Mouse (Mus musculus) mature B cell (primary cell): ENCODE results near the gene Skap2.

Source experiments
- in situ Hi-C: fragments of 300-500 bp; cut with MboI; formaldehyde crosslinking; loops from 2 replicates; pipeline ENCODE4 v1.14.3; 2019

Gene Skap2

GRCm38 (mm10) chr6:51889824-51890223 is 122.5 kb downstream of the Skap2 start:
- in situ Hi-C loops, result no loop called here

DNA sequence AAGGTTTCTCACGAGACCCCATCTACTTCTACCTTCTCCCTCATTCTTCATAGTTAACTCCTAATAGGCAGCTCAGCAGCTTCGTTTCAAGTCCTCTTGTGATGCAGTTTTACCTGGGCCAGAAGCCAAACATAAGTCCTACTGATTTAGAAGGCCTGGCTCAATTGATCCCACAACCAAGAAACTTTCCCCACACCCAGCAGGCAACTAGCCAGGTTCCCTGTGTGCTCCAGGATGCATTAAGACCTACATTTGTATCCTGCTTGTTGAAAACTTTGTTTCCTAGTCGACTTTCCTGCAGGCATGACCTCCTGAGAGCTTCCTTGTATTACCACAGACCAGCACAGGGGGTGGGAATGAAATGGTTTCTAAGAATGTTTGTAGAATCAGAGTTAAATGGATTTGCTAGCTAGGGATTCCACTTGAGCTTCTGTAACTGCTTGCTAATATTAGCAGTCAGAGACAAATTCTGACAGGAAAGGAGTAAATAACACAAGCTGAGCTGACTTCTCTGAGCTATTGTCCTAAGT is 125.4 kb downstream of the Skap2 start:
- in situ Hi-C loops, result no loop called here

DNA sequence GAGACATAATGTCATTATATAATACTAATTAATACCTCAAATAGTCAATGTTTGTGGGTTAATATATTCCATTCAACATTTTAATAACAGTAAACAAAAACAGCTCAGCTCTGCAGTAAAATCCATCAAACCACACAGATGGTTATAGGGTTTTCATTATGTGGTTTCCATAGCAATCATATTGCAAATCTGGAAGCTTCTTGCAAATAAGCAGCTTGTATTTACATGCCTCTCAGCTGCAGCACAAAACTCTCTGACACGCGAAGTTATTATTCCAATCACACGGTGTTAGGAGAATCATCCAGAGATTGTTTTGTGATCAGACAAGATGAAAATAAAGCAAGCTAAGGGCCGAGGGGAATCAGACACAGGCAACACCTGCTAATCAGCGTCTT is 129.5 kb downstream of the Skap2 start:
- in situ Hi-C loops, result no loop called here

GRCm38 (mm10) chr6:51882266-51882879 is 130.0 kb downstream of the Skap2 start:
- in situ Hi-C loops, result no loop called here

DNA sequence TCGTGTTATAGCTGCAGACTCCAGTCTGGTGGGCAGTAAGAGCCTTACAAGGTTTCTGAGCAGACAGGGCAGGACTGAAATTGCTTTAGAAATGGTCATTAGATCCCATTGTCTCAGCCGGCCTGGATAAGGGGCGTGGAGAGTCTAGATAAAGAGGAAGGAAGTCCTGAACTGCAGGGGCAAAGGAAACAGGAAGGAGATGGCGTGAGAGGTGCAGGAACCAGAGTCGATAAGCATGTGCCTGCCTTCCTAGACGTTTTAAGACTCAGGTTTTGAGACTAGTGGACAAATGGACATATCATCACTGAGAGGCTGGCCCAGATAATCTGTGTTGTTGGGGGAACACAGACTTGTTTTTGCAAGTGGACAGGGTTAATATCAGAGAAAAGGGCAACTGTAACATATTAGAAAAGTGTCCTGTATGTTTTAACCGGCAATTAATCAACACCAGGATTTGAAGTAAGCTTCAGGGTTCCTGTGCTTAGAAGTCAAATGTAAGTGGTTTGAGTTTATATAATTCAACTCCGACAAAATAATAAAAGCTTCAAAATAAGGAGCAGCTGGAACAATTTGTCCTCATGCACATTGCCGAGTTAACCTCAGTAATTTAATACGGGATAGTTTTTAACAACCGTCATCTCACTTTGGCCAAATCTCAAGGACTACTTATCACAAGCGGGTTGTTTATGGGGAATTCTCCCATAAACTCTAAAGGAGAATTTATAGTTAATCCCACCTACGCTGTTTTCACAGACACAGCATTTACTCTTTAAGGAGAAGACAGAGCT is 131.0 kb downstream of the Skap2 start:
- in situ Hi-C loops, result no loop called here

DNA sequence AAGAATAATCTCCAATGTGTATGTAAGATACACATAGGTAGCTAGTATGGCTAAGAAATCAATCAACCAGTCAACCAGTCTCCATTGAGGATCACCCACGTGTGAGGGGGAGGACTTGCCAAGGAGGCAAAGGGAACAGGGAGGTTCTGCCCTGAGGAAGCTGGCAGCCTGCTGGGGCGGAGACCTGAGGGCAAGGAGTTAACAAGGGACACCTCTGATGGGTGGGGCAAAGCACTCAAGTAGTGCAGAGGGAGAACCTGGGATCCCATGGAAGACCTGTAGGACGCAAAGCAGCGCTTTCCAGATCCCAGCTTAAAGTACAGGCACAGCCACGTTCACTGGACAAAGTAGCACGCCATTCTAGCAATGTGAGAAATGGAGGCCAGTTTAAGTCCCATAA is 131.6 kb downstream of the Skap2 start:
- in situ Hi-C loops, result no loop called here

- in situ Hi-C loops, result no loop called here
Measured at GRCm38 (mm10) chr6:51878551-51878950, 133.8 kb downstream of the Skap2 start.

DNA sequence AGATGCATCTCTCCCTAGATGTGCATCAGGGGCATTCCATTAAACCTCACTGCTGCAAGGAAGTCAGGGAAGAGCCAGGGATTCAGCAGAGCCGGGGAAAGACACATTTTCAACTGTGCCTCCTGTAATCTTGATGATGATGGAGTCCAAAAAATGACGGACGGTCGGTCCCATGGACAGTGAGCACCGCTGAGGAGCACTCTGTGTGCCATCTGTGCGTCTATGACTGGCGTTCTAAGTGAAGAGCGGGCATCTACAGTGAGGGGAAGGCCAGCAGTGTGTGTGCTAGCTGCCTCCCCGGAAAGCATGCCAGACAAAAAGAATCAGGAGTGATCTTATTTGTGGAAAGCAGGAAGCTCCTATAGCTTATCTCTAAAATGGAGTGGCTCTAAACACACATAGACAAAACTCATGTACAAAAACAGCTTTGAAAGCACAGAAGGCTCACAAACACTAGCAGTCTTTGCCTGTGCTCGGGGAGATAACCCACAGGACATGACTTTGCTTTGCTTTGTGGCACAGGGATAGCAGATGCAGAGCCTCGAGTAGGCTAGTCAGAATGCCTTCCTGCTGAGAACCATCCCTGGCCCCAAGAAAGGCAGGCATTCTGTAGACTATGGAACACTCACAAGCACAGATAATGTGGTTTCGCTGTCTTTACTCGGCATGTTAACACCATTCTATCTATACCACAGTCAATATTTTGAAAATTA is 135.4 kb downstream of the Skap2 start:
- in situ Hi-C loops, result no loop called here

GRCm38 (mm10) chr6:51875884-51876626 is 136.3 kb downstream of the Skap2 start:
- in situ Hi-C loops, result no loop called here

DNA sequence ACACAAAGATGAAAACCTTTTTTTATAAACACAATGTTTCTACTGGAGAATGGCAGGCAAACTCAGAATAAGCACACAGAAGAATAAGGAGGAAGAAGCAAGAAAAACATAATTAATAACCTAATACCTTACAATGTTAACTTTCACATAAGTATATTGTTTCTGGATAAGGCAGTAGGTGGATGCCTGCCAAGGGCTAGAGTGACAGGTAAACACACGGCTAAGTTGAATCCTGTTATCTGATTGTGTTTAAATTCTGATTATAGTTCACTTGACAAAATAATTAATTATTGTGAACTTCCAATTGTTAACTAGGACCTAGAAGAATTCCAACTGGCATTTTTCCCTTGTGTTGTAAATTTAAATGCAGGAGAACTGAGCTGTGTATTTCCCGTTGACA is 138.3 kb downstream of the Skap2 start:
- in situ Hi-C loops, result no loop called here

GRCm38 (mm10) chr6:51871135-51871534 is 141.2 kb downstream of the Skap2 start:
- in situ Hi-C loops, result no loop called here

- in situ Hi-C loops, result no loop called here
Measured at GRCm38 (mm10) chr6:51870294-51870693, 142.1 kb downstream of the Skap2 start.

DNA sequence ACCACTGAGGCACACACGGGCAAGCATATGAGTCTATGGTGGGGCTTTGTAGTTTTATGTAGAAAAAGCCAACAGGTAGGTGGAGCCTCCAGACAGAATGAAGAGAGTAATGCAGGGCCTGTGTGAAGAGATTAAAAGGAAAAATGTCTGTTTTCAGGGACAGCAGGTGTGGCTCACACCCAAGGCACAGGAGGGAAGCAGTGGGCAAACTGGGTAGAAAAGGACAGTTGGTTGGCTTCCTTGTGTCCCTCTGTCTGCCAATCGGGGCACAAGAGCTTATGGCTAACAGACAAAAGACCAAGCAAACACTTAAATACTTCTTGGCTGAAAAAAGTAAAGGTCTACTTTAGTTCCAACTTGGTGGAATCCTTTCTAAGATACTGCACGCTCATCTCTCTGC is 145.8 kb downstream of the Skap2 start:
- in situ Hi-C loops, result no loop called here

DNA sequence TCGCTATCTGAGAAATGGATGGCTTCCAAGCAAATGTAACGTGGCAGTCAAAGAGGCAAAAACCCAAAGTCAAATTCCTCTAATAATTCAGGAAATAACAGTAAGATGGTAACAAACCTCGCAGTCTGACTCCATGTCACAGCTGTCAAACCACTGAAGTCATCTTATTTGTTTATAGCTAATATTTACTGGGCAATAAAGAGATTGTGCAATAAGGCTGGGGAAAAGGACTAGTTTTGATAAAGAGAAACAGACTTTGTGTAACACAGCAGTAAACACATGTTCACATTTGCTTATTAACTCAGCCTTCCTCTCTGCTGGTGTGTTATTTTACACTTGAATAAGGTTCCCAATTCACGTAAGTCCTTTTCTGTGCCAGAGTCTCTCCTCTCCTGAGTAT is 148.8 kb downstream of the Skap2 start:
- in situ Hi-C loops, result no loop called here

- in situ Hi-C loops, result no loop called here
Measured at GRCm38 (mm10) chr6:51860300-51860699, 152.0 kb downstream of the Skap2 start.

GRCm38 (mm10) chr6:51857821-51858220 is 154.5 kb downstream of the Skap2 start:
- in situ Hi-C loops, result no loop called here

DNA sequence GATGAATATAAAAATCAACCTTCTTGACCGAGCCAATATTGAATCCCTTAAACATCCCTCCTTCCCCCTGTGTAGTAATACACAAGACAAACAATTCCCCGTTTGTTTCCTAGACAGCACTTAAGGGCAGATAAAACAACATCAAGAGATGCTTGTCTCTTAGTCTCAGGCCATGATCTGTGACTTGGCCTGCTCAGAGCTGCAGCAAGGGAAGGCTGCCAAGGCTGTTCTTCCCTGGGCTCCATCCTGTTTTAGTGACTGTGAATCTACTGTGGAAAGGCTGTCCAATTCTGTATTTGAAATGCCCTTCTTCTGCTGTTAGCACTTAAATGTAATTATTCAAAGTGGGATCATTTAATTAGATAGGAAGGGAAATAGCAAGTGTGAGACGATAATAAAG is 159.1 kb downstream of the Skap2 start:
- in situ Hi-C loops, result no loop called here

DNA sequence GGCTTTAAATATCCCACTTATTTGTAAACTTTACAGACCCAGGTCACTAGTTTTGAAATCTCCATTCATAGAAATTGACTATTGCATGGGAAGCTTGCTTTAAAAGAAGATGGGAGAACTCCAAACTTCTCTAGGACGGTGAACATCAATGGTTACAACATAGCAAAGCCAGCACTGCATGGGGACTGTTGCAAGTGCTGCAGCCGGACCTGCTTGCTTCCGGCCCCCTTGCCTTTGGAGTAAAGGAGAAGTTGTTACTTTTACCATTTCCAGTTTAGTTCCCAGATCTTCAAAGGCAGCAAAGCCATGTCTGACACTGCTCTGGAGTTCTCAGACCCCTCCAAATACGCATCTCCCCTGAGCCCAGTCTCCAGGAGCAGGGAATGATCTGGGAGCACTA is 159.7 kb downstream of the Skap2 start:
- in situ Hi-C loops, result no loop called here

DNA sequence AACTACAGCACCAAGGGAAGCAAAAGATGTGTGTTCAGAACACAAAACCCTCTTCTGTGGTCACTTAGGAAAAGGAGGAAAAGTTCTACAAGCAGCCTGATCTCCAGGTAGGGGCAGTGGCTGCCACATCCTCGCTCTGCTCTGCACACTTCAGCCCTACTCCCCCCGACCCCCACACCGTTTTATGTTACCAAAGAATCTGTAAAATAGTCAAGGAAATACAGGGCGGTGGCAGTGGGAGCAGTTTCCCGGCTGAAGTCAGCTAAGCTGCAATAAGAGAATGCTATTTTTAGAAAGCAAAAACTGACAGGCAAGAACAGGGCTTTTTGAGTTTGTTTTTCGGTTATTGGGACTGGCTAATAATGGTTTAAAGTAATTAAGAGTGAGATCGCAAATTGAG is 160.8 kb downstream of the Skap2 start:
- in situ Hi-C loops, result no loop called here

DNA sequence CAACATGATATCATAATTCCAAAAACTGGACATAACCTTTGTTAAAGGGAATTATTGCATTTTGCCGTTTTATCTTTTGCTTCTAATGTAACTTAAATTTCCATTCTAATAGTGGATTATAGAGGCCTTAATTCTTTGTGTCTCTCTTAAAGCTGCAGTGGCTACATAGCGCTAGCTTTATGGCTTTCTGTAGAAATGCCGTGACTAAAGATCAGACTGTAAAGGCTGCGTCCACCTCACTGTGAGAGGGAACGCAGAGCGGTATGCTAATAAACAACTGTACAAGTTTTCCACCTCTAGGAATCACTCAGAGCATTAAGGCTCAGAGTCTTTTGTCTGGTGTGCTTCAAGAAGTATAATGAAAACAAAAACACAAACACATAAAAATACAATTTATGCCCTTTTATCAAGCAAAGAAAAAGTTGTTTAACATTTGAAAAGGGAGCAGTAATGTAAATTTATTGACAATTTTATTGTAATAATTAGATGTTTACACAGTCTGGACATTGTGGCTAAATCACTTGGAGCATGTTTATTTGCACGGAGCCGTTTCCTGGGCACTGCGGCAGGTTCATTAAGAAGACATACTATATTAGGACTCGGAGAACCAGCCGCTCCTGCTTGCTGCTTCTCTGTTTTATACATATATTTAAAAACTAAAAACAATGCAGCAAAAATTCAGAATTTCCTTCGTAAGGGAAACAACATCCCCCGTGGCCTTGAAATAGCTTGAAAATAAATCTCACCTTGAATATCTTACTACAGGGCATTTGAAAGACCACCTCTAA is 162.1 kb downstream of the Skap2 start:
- in situ Hi-C loops, result no loop called here

DNA sequence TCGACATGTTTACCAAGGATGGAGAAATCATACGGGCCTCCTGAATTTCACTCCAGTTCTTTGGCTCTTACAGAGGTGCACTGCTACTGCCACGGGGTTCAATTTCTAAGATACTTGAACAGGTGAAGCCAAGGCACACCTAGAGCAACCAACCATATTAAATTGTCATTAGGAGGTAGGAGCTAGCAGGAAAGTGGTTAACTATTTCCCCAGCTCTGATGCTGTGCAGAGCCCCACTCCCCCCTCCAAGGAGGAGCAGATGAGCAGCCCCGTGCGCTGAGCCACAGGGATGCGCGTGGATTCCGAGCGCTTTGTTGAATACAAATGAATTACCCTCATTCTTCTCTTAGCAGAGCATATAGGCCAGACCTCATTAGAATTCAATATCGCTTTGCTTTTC is 162.8 kb downstream of the Skap2 start:
- in situ Hi-C loops, result no loop called here
